Mouse (Mus musculus): Measurements from ENCODE around the gene Mrps2.
A peak's percentile ranks its signal among the peaks of the same experiment; 100 is the strongest.

GRCm38 (mm10) chr2:28463919-28464318 is 3.9 kb upstream of the Mrps2 start:
- TF ChIP-seq CTCF (IDR thresholded peaks at IDR 0.05; ENCODE audit: extremely low read depth, insufficient read depth, low read length) = peak; percentile 71
- no peak for TF ChIP-seq POLR2A (IDR thresholded peaks at IDR 0.05; ENCODE audit: extremely low read depth, insufficient read depth, low read length)
